Mouse (Mus musculus): ENCODE measurements around the gene Pou6f2. TPM values are rescaled to one million over a fixed set of nuclear protein-coding genes. Genes with fewer than 3 reads are reported as not detected.

The Pou6f2 gene
- polyA plus RNA-seq, 3 experiments from 2014 or later, result 0.44 TPM; not detected in 2

DNA sequence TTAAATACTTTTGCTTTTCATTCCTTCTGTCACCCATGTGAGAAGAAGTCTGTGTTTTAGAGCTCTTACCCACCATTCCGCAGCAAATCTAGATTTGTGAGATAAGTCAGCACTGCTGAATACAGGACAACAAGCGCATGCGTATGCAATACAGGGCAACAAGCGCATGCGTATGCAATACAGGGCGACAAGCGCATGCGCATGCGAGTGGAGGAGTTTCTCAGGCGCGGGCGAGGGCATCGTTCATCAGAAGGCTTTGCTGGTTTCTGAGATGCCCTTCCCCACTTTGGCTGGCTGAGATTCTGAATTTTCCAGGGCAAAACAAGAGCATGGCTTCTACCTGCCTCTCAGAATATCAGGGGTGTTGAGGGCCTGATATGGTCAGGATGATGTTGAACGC is 186.2 kb downstream of the Pou6f2 start:
- ATAC-seq, result no peak

DNA sequence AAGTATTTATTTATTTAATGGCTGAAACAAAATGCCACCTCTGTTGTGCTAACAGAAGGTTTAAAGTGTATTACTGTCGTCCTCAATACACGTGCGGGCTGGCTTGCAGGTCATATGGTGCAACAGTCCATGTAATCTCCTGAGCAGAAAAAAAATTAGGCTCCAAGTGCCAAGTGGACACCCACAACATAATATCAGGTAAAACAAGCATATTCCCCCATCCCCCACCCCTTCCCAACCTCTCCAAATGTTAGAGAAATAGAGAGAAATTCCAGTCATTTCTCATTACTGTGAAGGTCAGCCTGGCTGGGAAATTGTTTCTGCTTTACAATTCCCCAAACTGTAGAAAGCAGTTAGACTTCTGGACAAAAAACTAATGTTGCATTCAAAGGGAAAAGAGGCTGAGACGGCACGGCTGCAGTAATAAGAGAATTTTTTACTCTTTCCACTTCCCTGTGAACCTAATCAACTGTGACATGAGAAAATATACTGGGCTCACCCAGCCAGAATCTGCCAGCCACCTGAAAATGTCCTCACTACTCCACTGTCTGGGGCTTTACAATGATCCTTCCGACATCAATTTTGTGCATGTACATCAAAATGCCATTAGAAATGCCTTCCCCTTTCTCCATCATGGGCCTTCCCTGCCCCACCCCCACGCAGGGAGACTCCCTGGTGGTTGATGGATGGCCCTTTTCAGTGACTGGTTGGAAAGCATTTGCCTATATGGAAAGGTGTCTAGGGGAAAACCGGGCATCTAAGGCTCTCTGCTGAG is 192.8 kb downstream of the Pou6f2 start:
- no peak for ATAC-seq

DNA sequence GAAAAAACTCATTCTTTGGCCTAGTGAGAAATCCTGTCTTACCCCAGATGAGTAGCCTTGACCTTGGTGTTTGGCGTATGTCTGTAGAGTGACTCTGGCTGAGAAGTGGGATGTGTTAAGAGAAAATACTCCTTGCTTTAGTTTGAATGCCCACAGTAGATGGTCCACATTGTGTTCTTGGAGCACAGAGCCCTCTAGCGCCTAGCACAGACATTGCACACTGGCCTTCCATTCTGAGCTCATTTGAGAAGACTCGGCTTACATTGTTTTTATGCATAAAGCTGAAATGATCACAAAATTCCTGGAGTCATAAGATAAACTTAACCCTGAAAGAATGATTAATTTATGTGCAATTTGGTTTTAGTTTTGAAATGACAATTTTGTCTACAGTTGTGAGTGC is 223.5 kb downstream of the Pou6f2 start:
- ATAC-seq, result no peak

DNA sequence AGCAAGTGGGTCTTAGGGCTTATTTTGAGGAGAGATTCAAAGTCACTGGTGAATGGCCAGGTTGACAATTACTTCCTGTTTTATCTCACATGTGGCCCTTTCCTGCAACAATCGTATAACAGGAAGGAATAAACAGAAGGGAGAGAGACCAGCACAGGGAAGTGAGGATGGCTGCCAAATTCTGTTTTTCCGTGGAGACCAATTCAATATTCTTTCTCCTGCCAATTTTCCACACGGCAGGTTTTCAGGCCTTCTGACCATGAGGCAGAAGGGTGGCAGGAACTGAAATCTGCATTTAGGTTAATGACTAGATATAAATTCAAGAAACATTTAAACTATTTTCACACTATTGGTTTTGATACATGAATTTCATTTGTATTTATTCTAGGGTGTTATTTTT is 224.5 kb downstream of the Pou6f2 start:
- no peak for ATAC-seq

DNA sequence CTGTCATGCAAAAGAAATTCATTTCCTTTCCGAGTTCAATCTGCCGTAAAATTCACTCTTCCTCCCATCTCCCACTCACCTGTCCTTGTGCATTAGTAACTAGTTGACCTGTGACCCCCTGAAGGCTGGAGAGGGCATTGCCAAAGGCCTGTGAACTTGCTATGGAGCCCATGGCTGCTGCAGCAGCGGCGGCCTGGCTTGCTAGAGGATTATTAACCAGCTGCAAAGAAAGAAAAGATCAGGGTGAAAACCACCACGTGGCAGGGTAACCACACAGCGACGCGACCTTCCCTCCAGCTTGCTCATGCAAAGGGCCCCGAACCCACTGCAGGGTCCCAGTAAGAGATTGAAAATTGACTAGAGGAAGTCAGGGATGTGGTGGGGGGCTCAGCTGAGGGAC is 225.2 kb downstream of the Pou6f2 start:
- ATAC-seq, result no peak

DNA sequence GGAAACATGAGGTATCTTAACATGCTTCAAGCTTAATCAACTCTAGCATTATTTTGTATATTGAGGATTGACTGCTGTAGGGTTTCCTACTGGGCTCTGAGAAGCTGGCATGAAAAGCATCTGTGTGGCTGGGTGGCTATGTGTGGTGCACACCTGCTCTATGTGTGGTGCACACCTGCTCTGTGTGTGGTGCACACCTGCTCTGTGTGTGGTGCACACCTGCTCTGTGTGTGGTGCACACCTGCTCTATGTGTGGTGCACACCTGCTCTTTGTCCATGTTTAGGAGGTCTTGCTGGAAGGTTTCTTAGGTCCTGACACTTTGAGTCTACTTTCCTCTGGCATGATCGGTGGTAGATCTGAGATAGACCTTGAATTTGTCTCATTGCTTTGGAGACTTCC is 233.3 kb downstream of the Pou6f2 start:
- ATAC-seq, result no peak

DNA sequence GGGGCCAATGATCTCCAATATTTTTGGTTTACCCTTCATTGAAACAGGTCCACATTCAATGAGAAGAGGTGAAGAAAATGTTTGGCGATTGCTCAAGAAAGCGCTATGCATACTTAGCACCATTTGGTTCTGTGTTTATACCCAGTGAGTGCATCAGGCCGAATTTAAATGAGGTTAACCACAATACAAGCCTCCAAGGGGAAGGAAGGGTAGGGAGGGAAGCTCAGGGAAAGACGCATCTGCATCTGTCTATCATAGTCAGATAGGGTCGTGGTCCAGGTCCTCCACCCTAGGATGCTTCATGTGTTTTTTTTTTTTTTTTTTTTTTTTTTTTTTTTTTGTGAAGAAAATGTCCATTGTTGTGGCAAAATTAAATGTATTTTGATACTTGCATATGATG is 236.9 kb downstream of the Pou6f2 start:
- ATAC-seq, result no peak

DNA sequence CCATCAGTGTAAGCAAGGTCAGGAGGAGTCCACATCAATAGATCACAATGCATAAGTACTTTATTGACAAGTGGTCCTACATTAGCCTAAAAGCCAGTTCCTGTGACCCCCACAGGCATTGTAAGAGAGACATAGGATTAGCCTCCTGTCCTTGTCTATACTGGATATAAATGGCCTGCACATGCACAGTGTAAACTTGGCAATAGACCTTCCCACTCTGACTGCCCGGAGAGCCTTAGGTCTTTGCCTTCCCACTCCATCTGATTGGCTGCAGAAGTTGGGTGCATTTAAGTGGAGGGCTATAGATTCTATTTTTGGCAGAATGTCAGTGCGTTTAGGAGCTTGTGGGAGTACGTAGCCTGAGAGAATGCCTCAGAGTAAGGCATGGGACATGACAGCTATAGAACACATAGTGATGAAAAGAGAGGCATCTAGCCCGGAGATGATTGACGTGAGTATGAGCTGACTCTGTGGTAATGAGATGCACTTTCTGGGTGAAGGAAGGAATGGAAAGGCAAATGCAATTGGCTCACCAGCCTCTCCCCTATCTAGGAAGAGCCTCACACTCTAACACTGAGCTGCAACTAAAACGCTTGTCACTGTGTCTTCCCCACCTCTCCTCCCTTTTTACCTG is 243.4 kb downstream of the Pou6f2 start:
- no peak for ATAC-seq

DNA sequence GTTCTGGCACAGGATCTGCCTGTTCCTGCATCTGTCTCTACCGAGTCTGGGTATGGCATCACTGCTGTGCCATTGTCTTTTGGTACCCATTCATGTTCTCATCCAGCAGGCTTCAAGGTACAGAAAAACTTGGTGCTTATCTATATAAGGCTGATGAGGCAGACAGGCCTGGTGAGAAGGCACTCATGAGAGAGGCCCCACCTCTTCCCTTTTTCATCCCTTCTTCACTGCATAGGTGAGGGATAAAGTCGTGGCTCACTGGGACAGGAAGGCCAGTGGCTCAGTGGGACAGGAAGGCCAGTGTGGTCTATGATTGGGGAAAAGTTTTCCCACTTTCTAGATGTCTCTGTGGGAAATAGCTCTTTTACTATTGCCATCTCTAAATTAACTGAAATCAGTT is 263.8 kb downstream of the Pou6f2 start:
- no peak for ATAC-seq

DNA sequence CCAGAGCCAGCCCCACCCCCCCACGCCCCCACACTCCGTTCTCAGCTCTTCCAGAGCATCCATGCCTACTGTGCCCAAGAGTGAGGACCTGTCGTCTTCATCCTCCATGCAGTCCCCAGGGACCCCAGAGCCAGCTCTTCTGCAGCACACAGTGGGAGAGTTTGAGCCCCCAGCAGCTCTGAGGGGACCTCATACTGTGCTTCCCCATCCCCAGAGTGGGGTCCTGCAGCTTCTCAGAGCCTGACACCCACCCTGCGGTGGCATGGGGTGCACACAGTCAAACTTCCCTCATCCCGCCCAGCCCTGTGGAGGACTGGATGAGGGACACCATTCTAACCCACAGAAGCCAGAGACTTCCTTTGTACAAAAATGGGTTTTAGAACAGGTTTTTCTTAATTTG is 264.3 kb downstream of the Pou6f2 start:
- no peak for ATAC-seq

DNA sequence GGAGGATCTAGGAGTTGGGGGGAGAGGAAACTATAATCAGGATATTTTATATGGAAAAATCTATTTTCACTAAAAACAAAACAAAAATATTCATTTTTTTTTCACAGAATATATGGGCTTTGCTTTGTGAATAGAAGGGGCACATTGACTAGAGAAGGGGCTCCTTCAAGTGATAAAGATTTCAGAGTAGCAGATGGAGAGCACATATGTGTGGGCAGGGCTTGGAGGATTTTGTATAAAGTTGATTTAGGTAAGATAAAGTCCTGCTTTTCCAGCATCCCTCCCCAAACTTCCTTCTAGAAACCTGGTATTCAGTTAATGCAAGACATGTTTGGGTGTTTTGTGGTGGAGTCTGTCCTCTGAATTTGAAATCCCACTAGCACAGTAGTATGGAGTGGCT is 266.2 kb downstream of the Pou6f2 start:
- ATAC-seq, result no peak

DNA sequence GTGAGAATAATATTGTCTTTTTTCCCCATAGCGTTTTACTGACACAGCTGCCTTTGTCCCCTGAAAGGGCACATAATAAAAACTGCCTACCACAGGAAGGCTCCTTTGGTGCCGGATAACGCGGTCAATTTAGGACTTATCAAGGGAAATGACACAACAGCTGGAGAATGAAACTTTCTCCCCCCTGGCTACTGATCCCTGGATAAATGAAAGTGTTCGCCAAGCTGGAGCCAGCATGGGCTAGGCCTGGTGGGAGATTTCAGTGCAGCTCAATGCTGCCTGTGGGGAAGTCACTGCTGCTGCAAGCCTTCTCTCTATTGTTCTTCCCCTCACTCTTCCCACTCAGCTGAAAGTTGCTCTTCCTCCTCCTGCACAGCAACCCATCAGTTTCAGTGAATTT is 267.8 kb downstream of the Pou6f2 start:
- no peak for ATAC-seq

DNA sequence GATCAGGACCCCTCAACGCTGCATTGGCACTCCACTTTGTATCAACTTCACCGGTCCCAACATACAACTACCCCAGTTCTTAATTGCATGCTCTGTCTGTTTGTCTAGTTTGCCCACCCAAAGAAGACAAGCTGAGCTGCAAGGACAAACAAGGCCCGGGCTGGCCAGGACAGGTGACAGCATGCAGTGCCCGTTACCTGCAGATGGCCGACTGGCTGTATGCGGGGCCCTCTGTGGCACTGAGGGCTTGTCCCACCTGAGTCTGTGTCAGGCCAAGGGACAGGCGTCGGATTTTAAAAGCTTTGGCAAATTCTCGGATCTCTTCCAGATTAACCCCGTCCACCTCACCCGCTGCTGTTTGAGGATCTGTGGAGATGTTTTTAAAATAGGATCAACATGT is 268.7 kb downstream of the Pou6f2 start:
- ATAC-seq, result no peak

DNA sequence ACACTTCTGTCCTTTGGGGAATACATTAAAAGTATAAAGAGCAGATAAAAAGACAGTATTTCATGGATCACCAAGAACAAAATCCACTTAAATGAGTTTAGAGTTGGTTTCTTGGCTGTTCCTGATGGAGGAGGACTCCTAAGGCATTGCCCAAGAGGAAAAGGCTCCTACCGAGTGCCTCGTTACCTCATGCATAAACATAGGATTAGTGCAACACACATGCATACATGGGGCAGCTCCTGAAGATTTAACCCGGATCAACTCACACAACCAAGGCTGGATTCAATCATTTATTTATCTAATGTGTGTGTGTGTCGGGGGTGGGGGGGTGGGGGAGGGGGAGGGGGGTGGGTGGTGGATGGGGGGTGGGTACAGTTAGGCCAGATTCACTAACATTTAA is 269.4 kb downstream of the Pou6f2 start:
- no peak for ATAC-seq

DNA sequence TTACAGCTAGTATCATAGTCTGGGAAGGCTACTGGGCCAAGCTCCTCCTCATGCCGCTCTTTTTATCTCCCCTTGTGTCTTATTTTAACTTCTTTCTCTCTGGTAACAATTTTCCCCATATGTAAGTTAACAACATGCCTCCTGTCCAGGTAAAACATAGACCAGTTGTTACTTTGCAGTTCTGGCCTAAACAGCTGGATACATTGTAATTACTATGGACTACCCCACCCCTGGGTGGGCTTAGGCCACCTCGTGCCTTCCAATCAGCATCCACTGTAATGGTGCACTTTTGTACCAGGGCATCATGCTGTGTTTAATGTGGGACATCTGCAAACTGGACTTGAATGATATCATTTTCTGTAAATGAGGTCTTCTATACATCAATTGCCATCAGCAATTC is 271.4 kb downstream of the Pou6f2 start:
- ATAC-seq, result no peak

DNA sequence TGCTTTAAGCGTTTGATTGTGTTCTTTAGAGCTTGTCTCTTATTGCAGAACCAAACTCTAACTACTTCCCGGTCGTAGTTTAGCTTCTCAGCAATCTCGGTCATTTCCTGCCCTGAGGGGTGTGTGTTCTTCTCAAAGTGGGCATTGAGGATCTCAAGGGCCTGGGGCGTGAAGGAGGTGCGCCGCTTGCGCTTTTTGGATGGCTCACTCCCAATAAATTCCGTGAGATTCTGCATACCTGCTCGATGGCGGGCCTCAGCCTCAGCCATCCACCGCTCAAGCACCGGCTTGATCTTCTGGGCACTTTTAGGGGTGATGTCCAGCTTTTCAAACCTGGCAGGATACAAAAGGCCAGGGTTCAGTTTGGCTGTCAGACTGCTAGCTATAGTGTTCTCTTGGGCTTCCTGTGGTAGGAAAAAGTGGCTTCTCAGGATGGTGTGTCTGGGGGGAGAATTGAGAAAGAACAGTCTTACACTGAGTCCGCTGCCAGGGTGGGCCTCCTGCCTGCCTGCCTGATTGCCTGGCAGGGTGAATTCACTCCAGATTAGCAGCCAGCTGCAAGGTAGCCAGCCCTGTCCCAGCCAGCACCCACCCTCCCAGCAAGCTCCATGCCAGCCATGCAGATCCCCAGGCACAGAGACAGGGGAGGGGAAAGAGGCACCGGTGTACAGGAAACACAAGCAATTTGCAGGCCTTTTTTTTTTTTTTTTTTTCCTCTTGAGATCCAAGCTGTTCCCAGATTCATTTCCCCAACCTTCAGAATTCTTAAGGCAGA is 272.1 kb downstream of the Pou6f2 start:
- no peak for ATAC-seq

DNA sequence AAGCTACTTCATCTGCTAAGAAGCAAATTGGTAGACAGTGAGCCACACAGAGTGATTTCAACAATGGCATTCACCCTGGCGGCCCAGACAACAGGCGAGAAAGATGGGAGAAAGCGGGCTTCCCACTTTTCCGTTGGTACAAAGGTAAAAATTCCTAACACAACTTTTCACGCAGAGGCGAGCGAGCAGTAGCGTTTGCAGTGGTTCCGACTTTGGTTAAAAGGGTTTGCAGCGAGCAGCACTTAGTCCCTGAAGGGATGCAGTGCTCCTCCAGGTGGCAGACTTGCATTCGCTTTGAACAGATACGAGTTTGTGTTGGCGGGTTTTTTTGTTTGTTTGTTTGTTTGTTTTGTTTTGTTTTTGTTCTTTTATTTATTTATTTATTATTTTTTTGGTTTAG is 273.1 kb downstream of the Pou6f2 start:
- no peak for ATAC-seq

DNA sequence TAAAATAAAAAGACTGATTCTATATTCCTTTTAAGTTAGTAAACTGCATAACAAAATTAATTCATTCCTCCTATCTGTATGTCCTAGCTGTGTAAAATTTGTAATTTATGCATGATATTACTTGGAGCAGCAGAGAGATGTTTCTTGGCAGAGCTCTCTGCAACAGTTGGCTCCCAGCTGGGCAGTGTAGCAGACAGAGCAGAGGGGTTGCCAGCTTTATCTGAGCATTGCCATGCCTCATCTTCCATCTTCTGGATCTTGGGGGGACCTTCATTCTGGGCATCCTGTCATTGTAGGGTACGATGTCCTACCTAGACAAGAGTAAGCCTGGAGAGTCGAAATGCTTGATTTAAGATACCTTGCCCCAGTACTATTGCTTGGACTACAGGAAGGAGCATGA is 277.1 kb downstream of the Pou6f2 start:
- ATAC-seq, result no peak

DNA sequence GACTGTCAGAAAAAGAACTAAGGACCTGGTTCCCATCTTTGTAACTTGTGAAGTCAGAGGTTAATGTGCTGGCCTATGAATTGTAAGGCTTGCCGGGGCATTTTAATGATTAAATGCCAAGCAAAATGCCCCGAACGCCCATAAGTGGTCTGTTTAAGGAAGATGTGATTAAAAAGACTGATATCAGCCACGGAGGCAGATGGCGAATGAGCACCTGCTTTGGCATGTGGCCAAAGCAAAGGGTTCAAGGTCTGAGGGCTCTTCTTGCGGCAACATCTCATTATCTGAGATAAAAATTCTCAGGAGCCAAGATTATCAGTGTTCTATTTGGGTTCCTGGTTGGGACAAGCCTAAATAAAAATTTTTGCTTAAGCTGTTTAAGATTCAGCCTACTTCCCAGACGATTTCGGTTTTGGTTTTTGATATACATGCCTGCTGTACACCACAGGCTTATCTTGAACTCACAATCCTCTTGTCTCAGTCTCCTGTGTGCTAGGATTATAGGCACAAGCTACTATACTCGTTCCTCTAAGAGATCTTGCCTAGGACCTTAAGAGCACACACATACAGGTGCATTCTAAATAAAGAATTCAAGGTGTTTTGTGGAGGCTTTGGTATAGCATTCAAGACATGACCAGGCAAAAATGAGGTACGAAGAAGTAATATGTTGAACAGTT is 315.9 kb downstream of the Pou6f2 start:
- ATAC-seq, result no peak

Data from inflammation-experienced regulatory T-cells, adult 6 months (primary cell).